Mouse (Mus musculus): ENCODE results near the gene Stum. TPM values are rescaled to one million over a fixed set of nuclear protein-coding genes. Genes with fewer than 3 reads are reported as not detected.
"Not testable (repeated sequence)": the region's sequence is repeated elsewhere in the genome, so short reads cannot be mapped to it uniquely, and the experiment has no call there.

Stum gene
- polyA plus RNA-seq (2012; rRNA removed) = 4.2 and 6.2 TPM in 2 replicates

DNA sequence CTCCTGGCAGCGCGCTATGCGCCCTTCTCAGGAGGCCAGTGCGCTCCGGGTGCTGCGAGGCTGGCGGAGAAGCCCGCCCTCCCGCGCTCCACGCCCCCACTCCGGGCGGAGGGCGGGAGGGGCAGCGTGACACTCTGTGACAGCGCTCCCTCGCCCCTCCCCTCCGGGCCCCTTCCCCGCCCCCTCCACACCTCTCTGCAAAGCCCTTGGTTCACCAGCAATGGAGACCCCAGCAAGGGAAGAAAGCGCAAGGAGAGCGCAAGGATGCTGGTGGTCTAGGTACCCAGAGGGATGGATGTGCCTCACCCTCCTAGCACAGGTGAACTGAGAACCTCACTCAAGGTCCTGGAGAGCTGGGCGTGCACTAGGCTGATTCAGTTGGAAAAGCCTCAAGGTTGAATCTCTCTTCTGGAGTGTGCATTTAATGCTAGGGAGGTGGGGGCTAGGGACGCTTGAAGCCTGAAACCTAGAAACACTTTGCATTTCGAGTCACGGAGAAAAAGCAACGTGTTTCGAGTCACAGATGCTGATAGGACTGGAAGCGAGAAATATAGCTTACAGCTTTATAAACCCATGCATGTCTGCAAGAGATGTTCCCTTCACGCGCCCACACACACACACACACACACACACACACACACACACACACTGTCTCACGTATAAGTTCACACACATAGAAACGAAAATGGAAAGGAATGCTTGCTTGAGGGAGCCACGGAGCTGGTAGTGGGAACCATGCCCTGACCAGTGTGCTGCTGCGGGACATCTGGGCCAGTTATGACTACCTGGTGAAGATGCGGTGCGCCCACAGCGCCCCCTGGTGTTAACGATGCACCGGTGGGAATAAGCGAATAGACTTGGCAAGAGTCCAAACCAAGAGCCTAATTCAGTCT lies at the start of gene Stum:
Gene Stum (minus strand): TSS at position 106 of the 893 bp plus-strand sequence.
- Histone ChIP-seq H3K4me1 (ENCODE audit: control insufficient read depth, insufficient read depth, low read length) (peaks cover 3% of the 10 kb centered on the region; the same call in 1 of the 2 replicates), H3K4me3 (replicated peaks; ENCODE audit: extremely low read depth, low read depth, low read length) (no peak within 1 kb of the TSS)
- TF ChIP-seq POLR2A (IDR thresholded peaks at IDR 0.05; ENCODE audit: borderline replicate concordance, extremely low read depth, low read depth, low read length) (no peak), CTCF (IDR thresholded peaks at IDR 0.05; ENCODE audit: insufficient read depth, low read length) (peak; percentile 83)
- peak; percentile 73 for DNase-seq
- 3% methylated on average over 40 of the region's 40 CpGs for WGBS

DNA sequence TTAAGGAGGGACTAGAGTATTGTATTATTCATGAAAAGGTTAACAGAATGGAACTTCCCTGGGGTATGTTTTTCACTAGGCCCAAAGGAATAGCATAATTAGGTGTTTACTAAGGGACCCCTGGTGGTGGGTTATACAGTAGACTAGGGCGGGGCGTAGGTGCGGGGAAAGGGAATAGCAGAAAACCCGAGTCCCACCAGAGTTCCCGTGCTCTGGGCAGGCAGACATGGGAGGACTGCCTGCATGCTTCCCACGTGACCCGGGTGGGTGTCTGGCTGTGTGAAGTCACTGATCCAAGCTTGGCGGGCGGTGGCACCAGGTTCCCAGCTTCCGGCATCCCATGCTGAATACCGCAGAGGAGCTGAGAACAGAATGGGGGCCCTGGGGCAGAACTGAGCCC lies 49.4 kb upstream of the Stum start:
- WGBS = 98% methylated on average over 11 of the region's 11 CpGs
- Histone ChIP-seq H3K4me1 (ENCODE audit: control insufficient read depth, insufficient read depth, low read length) (peaks cover 2% of the 10 kb centered on the region; the same call in 1 of the 2 replicates), H3K4me3 (replicated peaks; ENCODE audit: extremely low read depth, low read depth, low read length) (no peak overlapping the region)
- DNase-seq = no peak
- TF ChIP-seq CTCF (IDR thresholded peaks at IDR 0.05; ENCODE audit: insufficient read depth, low read length) (no peak), POLR2A (IDR thresholded peaks at IDR 0.05; ENCODE audit: borderline replicate concordance, extremely low read depth, low read depth, low read length) (no peak)

DNA sequence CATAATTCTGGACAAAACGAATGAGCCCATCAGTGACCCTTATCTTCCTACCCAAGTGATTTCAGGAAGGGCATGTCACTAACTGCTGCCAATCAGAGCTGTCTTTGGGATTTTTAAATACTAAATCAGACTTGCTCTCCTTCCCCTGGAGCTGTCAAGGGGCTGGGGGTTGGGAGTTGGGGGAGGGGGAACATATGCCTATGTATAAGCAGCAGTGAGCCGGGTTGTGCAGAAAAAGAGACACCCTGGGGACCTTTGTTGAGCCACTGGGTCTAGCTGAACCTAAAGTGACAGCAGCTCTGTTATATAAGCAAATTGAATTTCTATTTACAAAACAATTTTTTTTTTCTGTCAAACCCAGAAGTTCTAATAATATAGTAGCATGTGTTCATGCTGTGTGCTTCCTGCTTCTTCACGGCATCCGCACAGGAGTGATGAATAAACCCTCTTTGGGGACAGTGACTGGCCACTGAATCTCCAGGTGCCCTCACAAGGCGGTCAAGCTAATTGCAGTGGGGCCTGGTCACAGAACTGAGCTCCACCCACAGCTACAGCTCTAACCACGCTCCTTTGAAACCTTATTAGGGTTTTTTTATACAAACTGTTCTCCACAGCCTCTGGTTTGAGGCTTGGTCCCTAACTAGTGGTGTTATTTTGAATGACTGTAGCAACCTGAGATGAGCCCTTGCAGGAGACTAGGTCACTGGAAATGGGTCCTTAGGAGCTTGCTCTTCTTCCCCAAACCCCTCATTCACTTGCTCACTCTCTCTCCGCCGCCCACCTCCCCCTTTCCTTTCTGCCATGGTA lies 47.4 kb upstream of the Stum start:
- Histone ChIP-seq H3K4me1 (ENCODE audit: control insufficient read depth, insufficient read depth, low read length) (no peaks in the 10 kb centered on the region), H3K4me3 (replicated peaks; ENCODE audit: extremely low read depth, low read depth, low read length) (no peak overlapping the region)
- 72% methylated on average over 8 of the region's 8 CpGs for WGBS
- TF ChIP-seq CTCF (IDR thresholded peaks at IDR 0.05; ENCODE audit: insufficient read depth, low read length) = no peak
- no peak for TF ChIP-seq POLR2A (IDR thresholded peaks at IDR 0.05; ENCODE audit: borderline replicate concordance, extremely low read depth, low read depth, low read length)
- no peak for DNase-seq

DNA sequence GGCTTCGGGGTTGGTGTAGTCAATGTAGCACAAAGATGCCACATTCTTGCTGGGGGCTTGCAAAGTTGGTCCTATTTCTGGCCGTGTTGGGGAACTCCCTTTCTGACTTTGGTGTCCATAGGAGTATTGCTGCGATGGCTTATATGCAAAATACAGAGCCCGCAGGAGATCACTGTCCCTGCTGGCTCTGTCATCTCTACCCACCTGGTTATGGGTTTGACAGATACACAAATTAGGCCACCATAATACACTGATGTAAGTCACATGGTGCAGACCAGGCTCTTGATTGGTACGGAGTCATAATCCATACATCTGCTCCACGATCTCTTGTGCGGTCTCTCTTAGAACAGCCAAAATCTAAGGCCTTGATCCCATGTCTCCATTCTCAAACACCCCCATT lies 46.5 kb upstream of the Stum start:
- H3K4me1 ChIP-seq (ENCODE audit: control insufficient read depth, insufficient read depth, low read length) = no peaks in the 10 kb centered on the region
- no peak overlapping the region for H3K4me3 ChIP-seq (replicated peaks; ENCODE audit: extremely low read depth, low read depth, low read length)
- 93% methylated on average over 7 of the region's 7 CpGs for WGBS
- TF ChIP-seq CTCF (IDR thresholded peaks at IDR 0.05; ENCODE audit: insufficient read depth, low read length) (no peak), POLR2A (IDR thresholded peaks at IDR 0.05; ENCODE audit: borderline replicate concordance, extremely low read depth, low read depth, low read length) (no peak)
- no peak for DNase-seq

DNA sequence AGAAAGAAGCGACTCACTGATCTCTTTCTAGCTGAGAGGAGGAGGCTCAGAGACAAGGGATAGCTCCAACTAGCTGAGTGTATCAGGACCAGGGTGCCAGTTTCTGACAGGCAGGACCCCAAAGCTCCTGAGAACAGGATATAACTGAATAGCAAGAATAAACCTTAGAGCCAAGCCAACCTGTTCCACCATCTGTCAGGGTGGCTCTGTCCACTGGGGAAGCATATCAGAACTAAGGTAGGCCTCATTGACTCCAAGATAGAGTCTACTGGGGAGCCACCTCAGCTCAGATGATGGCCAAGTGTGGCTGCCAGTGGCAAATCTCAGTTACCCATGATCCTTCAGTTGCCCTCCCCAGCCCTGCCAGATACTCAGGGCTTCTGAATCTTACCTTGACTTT lies 42.0 kb upstream of the Stum start:
- DNase-seq = no peak
- 93% methylated on average over 1 of the region's 1 CpGs for WGBS
- H3K4me1 ChIP-seq (ENCODE audit: control insufficient read depth, insufficient read depth, low read length) = no peaks in the 10 kb centered on the region
- TF ChIP-seq CTCF (IDR thresholded peaks at IDR 0.05; ENCODE audit: insufficient read depth, low read length) (no peak), POLR2A (IDR thresholded peaks at IDR 0.05; ENCODE audit: borderline replicate concordance, extremely low read depth, low read depth, low read length) (no peak)
- H3K4me3 ChIP-seq (replicated peaks; ENCODE audit: extremely low read depth, low read depth, low read length) = no peak overlapping the region

DNA sequence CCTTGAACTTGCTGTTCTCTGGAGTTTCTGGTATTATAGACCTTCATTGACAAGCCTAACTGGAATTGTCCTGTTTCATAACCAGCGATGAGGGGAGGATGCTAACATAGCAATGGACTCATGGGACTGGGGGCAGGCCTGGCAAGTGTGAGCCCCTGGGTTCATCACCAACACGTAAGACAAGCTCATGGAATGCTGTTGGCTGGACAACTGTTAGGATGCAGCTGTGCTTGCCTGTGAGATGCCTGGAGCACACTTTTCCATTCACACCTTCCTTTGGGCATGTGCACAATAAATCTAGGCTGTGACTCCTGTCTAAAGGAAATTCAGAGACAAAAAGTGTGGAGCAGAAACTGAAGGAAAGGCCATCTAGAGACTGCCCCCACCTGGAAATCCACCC lies 40.0 kb upstream of the Stum start:
- Histone ChIP-seq H3K4me3 (replicated peaks; ENCODE audit: extremely low read depth, low read depth, low read length) (no peak overlapping the region), H3K4me1 (ENCODE audit: control insufficient read depth, insufficient read depth, low read length) (no peaks in the 10 kb centered on the region)
- DNase-seq = no peak
- WGBS = 80% methylated on average over 2 of the region's 2 CpGs
- TF ChIP-seq CTCF (IDR thresholded peaks at IDR 0.05; ENCODE audit: insufficient read depth, low read length) = no peak
- TF ChIP-seq POLR2A (IDR thresholded peaks at IDR 0.05; ENCODE audit: borderline replicate concordance, extremely low read depth, low read depth, low read length) = no peak

DNA sequence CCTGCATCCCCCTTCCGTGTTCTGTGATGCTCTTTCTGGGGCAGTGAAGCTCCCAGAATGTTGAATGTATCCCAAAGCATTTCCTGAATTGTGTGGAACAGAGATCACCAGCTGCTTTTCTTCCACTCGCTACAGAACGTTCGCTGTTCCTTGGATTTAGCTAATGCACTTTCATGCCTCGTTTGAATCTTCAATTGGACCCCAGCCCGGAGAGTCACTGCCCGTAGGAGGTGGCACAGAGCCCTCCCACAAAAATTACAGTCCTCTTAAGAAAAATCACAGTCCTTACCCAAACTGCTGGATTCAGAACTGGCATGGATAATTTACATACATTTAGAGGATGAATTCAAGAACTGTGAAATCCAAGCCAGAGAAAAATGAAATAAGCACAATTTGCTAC lies 36.9 kb upstream of the Stum start:
- 64% methylated on average over 7 of the region's 7 CpGs for WGBS
- Histone ChIP-seq H3K4me1 (ENCODE audit: control insufficient read depth, insufficient read depth, low read length) (no peaks in the 10 kb centered on the region), H3K4me3 (replicated peaks; ENCODE audit: extremely low read depth, low read depth, low read length) (no peak overlapping the region)
- no peak for DNase-seq
- TF ChIP-seq CTCF (IDR thresholded peaks at IDR 0.05; ENCODE audit: insufficient read depth, low read length) = no peak
- no peak for TF ChIP-seq POLR2A (IDR thresholded peaks at IDR 0.05; ENCODE audit: borderline replicate concordance, extremely low read depth, low read depth, low read length)

DNA sequence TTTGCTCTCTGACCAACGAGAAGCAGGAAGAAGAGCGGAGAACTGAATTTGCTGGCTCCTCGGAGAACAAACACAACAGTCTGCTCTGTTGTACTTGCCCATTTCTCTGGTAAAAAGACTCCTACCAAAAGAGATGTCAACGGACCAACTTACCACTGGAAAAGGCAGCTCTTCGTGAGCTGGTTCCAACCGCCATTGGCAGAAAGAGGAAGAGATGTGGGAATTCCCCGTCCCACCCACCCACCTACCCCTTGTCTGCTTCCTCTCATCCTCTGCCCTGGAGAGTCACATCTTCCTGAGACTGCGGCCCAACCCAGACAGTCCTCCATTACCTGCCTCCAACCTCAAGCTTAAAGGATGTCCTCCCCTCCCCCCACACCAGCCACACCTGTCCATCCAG lies 36.2 kb upstream of the Stum start:
- H3K4me3 ChIP-seq (replicated peaks; ENCODE audit: extremely low read depth, low read depth, low read length) = no peak overlapping the region
- H3K4me1 ChIP-seq (ENCODE audit: control insufficient read depth, insufficient read depth, low read length) = no peaks in the 10 kb centered on the region
- DNase-seq = no peak
- TF ChIP-seq POLR2A (IDR thresholded peaks at IDR 0.05; ENCODE audit: borderline replicate concordance, extremely low read depth, low read depth, low read length) = no peak
- TF ChIP-seq CTCF (IDR thresholded peaks at IDR 0.05; ENCODE audit: insufficient read depth, low read length) = no peak
- WGBS = 77% methylated on average over 8 of the region's 8 CpGs

DNA sequence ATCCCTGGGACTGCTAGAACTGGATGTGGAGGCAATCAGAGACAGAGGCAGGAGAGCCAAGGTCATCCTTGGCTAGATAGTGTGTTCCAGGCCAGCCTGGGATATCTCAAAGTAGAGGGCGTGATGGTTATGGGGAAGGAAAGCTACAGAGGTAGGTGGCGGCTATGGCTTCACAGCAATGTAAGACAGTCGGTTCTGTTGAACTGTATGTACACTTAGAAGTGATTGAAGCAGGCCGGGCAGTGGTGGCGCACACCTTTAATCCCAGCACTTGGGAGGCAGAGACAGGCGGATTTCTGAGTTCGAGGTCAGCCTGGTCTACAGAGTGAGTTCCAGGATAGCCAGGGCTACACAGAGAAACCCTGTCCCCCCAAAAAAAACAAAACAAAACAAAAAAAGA lies 35.6 kb upstream of the Stum start:
- H3K4me3 ChIP-seq (replicated peaks; ENCODE audit: extremely low read depth, low read depth, low read length); DNase-seq; H3K4me1 ChIP-seq (ENCODE audit: control insufficient read depth, insufficient read depth, low read length): not testable (repeated sequence)
- WGBS = 93% methylated on average over 7 of the region's 7 CpGs
